Mouse (Mus musculus): ENCODE results near the gene Abraxas1. TPM values are rescaled to one million over a fixed set of nuclear protein-coding genes. Genes with fewer than 3 reads are reported as not detected.

Abraxas1 gene
- polyA plus RNA-seq, 1 experiment from 2014 or later: 14.9 TPM

- Histone ChIP-seq H3K4me2 (peak overlapping the region; percentile 64), H3K36me3 (replicated peaks) (no peaks in the 10 kb centered on the region), H3K4me1 (replicated peaks) (peaks cover 23% of the 10 kb centered on the region), H3K4me3 (replicated peaks) (peak overlapping the region; percentile 59), H3K9me3 (replicated peaks) (no peaks in the 10 kb centered on the region), H3K27ac (replicated peaks) (no peak overlapping the region; the same call in 1 of the 2 replicates), H3K9ac (peak overlapping the region; percentile 25; the same call in 1 of the 2 replicates), H3K27me3 (peaks cover 59% of the 10 kb centered on the region)
- ATAC-seq (ENCODE audit: insufficient read depth): peak; percentile 26; the same call in 1 of the 2 replicates
- WGBS (ENCODE audit: insufficient replicate concordance): 1% methylated on average over 22 of the region's 22 CpGs
Observed at GRCm38 (mm10) chr5:100846599-100846920, 25.8 kb upstream of the Abraxas1 start.

GRCm38 (mm10) chr5:100845848-100846598 lies 25.3 kb upstream of the Abraxas1 start:
- peaks cover 59% of the 10 kb centered on the region for H3K27me3 ChIP-seq
- peaks cover 23% of the 10 kb centered on the region for H3K4me1 ChIP-seq (replicated peaks)
- H3K4me3 ChIP-seq (replicated peaks): peak overlapping the region; percentile 59
- no peak overlapping the region; the same call in 1 of the 2 replicates for H3K27ac ChIP-seq (replicated peaks)
- ATAC-seq (ENCODE audit: insufficient read depth): peak; percentile 76
- H3K4me2 ChIP-seq: peak overlapping the region; percentile 64
- H3K9ac ChIP-seq: peak overlapping the region; percentile 25; the same call in 1 of the 2 replicates
- under 1% methylated on average over 52 of the region's 52 CpGs for WGBS (ENCODE audit: insufficient replicate concordance)
- no peaks in the 10 kb centered on the region for H3K9me3 ChIP-seq (replicated peaks)
- no peaks in the 10 kb centered on the region for H3K36me3 ChIP-seq (replicated peaks)

GRCm38 (mm10) chr5:100845485-100845847 lies 24.7 kb upstream of the Abraxas1 start, which contains the start of gene Gpat3:
Gene Gpat3, plus strand, starts transcription at chr5:100845713.
- WGBS (ENCODE audit: insufficient replicate concordance): 1% methylated on average over 16 of the region's 16 CpGs
- peak within 1 kb of the TSS; percentile 25; the same call in 1 of the 2 replicates for H3K9ac ChIP-seq
- H3K27me3 ChIP-seq: peaks cover 59% of the 10 kb centered on the region
- peak within 1 kb of the TSS; percentile 59 for H3K4me3 ChIP-seq (replicated peaks)
- no peak for ATAC-seq (ENCODE audit: insufficient read depth)
- H3K36me3 ChIP-seq (replicated peaks): no peaks in the 10 kb centered on the region
- H3K4me1 ChIP-seq (replicated peaks): peaks cover 23% of the 10 kb centered on the region
- peak within 1 kb of the TSS; percentile 64 for H3K4me2 ChIP-seq
- H3K9me3 ChIP-seq (replicated peaks): no peaks in the 10 kb centered on the region
- H3K27ac ChIP-seq (replicated peaks): no peak within 1 kb of the TSS; the same call in 1 of the 2 replicates

- Histone ChIP-seq H3K27ac (replicated peaks) (no peak overlapping the region), H3K9ac (no peak overlapping the region), H3K4me1 (replicated peaks) (peaks cover 23% of the 10 kb centered on the region), H3K9me3 (replicated peaks) (no peaks in the 10 kb centered on the region), H3K4me3 (replicated peaks) (no peak overlapping the region), H3K4me2 (no peak overlapping the region), H3K27me3 (peaks cover 59% of the 10 kb centered on the region), H3K36me3 (replicated peaks) (no peaks in the 10 kb centered on the region)
- 29% methylated on average over 3 of the region's 3 CpGs for whole genome bisulfite sequencing (ENCODE audit: insufficient replicate concordance)
- ATAC-seq (ENCODE audit: insufficient read depth): no peak
Observed at GRCm38 (mm10) chr5:100844485-100844884, 23.7 kb upstream of the Abraxas1 start.

GRCm38 (mm10) chr5:100837907-100838306 lies 17.1 kb upstream of the Abraxas1 start:
- H3K4me2 ChIP-seq: no peak overlapping the region
- H3K36me3 ChIP-seq (replicated peaks): no peaks in the 10 kb centered on the region
- no peak overlapping the region for H3K4me3 ChIP-seq (replicated peaks)
- H3K4me1 ChIP-seq (replicated peaks): 0 out of 2 replicates have a peak, but pooled peaks cover 4% of the 10 kb centered on the region
- H3K9me3 ChIP-seq (replicated peaks): no peaks in the 10 kb centered on the region
- H3K9ac ChIP-seq: no peak overlapping the region
- H3K27me3 ChIP-seq: no peaks in the 10 kb centered on the region
- ATAC-seq (ENCODE audit: insufficient read depth): no peak
- WGBS (ENCODE audit: insufficient replicate concordance): 65% methylated on average over 7 of the region's 7 CpGs
- no peak overlapping the region for H3K27ac ChIP-seq (replicated peaks)

- Histone ChIP-seq H3K4me2 (no peak overlapping the region), H3K36me3 (replicated peaks) (no peaks in the 10 kb centered on the region), H3K9me3 (replicated peaks) (no peaks in the 10 kb centered on the region), H3K4me3 (replicated peaks) (no peak overlapping the region), H3K27me3 (no peaks in the 10 kb centered on the region), H3K9ac (no peak overlapping the region), H3K4me1 (replicated peaks) (0 out of 2 replicates have a peak, but pooled peaks cover 4% of the 10 kb centered on the region), H3K27ac (replicated peaks) (no peak overlapping the region)
- no peak for ATAC-seq (ENCODE audit: insufficient read depth)
- 44% methylated on average over 9 of the region's 9 CpGs for WGBS (ENCODE audit: insufficient replicate concordance)
Observed at GRCm38 (mm10) chr5:100835862-100836538, 15.2 kb upstream of the Abraxas1 start.

GRCm38 (mm10) chr5:100833841-100834240 lies 13.1 kb upstream of the Abraxas1 start:
- H3K4me2 ChIP-seq: no peak overlapping the region
- no peak for ATAC-seq (ENCODE audit: insufficient read depth)
- H3K27ac ChIP-seq (replicated peaks): no peak overlapping the region
- WGBS (ENCODE audit: insufficient replicate concordance): 57% methylated on average over 2 of the region's 2 CpGs
- H3K27me3 ChIP-seq: no peaks in the 10 kb centered on the region
- H3K4me1 ChIP-seq (replicated peaks): 0 out of 2 replicates have a peak, but pooled peaks cover 4% of the 10 kb centered on the region
- no peaks in the 10 kb centered on the region for H3K9me3 ChIP-seq (replicated peaks)
- no peaks in the 10 kb centered on the region for H3K36me3 ChIP-seq (replicated peaks)
- no peak overlapping the region for H3K4me3 ChIP-seq (replicated peaks)
- H3K9ac ChIP-seq: no peak overlapping the region

- no peaks in the 10 kb centered on the region for H3K9me3 ChIP-seq (replicated peaks)
- H3K27ac ChIP-seq (replicated peaks): no peak overlapping the region
- no peak for ATAC-seq (ENCODE audit: insufficient read depth)
- H3K4me3 ChIP-seq (replicated peaks): no peak overlapping the region
- H3K4me1 ChIP-seq (replicated peaks): 0 out of 2 replicates have a peak, but pooled peaks cover 4% of the 10 kb centered on the region
- H3K9ac ChIP-seq: no peak overlapping the region
- no peaks in the 10 kb centered on the region for H3K36me3 ChIP-seq (replicated peaks)
- no peaks in the 10 kb centered on the region for H3K27me3 ChIP-seq
- WGBS (ENCODE audit: insufficient replicate concordance): 61% methylated on average over 3 of the region's 3 CpGs
- no peak overlapping the region for H3K4me2 ChIP-seq
Observed at GRCm38 (mm10) chr5:100832680-100833079, 11.9 kb upstream of the Abraxas1 start.

GRCm38 (mm10) chr5:100828701-100829100 lies 7.9 kb upstream of the Abraxas1 start:
- H3K4me2 ChIP-seq: no peak overlapping the region
- ATAC-seq (ENCODE audit: insufficient read depth): no peak
- H3K9me3 ChIP-seq (replicated peaks): no peaks in the 10 kb centered on the region
- WGBS (ENCODE audit: insufficient replicate concordance): 63% methylated on average over 3 of the region's 3 CpGs
- H3K27me3 ChIP-seq: no peaks in the 10 kb centered on the region
- no peaks in the 10 kb centered on the region for H3K4me1 ChIP-seq (replicated peaks)
- H3K9ac ChIP-seq: no peak overlapping the region
- H3K27ac ChIP-seq (replicated peaks): no peak overlapping the region
- H3K4me3 ChIP-seq (replicated peaks): no peak overlapping the region
- H3K36me3 ChIP-seq (replicated peaks): no peaks in the 10 kb centered on the region

- Histone ChIP-seq H3K9me3 (replicated peaks) (no peaks in the 10 kb centered on the region), H3K4me3 (replicated peaks) (no peak overlapping the region), H3K36me3 (replicated peaks) (no peaks in the 10 kb centered on the region), H3K27me3 (no peaks in the 10 kb centered on the region), H3K4me1 (replicated peaks) (no peaks in the 10 kb centered on the region), H3K27ac (replicated peaks) (no peak overlapping the region), H3K9ac (no peak overlapping the region), H3K4me2 (no peak overlapping the region)
- 58% methylated on average over 7 of the region's 7 CpGs for WGBS (ENCODE audit: insufficient replicate concordance)
- no peak for ATAC-seq (ENCODE audit: insufficient read depth)
Observed at GRCm38 (mm10) chr5:100826531-100826930, 5.8 kb upstream of the Abraxas1 start.

- no peak for ATAC-seq (ENCODE audit: insufficient read depth)
- Histone ChIP-seq H3K4me2 (no peak overlapping the region), H3K27me3 (no peaks in the 10 kb centered on the region), H3K9me3 (replicated peaks) (no peaks in the 10 kb centered on the region), H3K27ac (replicated peaks) (no peak overlapping the region), H3K4me3 (replicated peaks) (no peak overlapping the region), H3K36me3 (replicated peaks) (no peaks in the 10 kb centered on the region), H3K4me1 (replicated peaks) (peaks cover 5% of the 10 kb centered on the region; the same call in 1 of the 2 replicates), H3K9ac (no peak overlapping the region)
- 7% methylated on average over 2 of the region's 2 CpGs for WGBS (ENCODE audit: insufficient replicate concordance)
Observed at GRCm38 (mm10) chr5:100825975-100826374, 5.2 kb upstream of the Abraxas1 start.

Measured in liver, embryonic 15.5 days (tissue).